Mouse (Mus musculus): ENCODE data around the gene Zfp612.

The Zfp612 gene

GRCm38 (mm10) chr8:110134236-110134635 is 54.7 kb downstream of the Zfp612 start:
- DNase-seq (ENCODE audit: low read depth, low spot score) = no peak

- DNase-seq (ENCODE audit: low read depth, low spot score) = no peak
These were observed 56.0 kb downstream of the Zfp612 start for GRCm38 (mm10) chr8:110135515-110135914.

- no peak for DNase-seq (ENCODE audit: low read depth, low spot score)
These were observed 60.6 kb downstream of the Zfp612 start for GRCm38 (mm10) chr8:110140156-110140555.

- DNase-seq (ENCODE audit: low read depth, low spot score) = no peak
These were observed 61.2 kb downstream of the Zfp612 start for GRCm38 (mm10) chr8:110140770-110141169.
